Comparison of ENCODE assay signal across 7 mouse cellular contexts in genomic region chr5:35391656-35392333, GRCm38 (mm10). TPM values are rescaled to one million over a fixed set of nuclear protein-coding genes. Genes with fewer than 3 reads are reported as not detected.
DNase-seq lines count a peak whose midpoint lies in the region; ATAC-seq lines count a peak whose summit lies in the region.

No protein-coding gene starts in this region.

- H3K36me3 ChIP-seq in forebrain, embryonic 15.5 days = no peaks in the 10 kb centered on the region
- H3K36me3 ChIP-seq in liver, embryonic 12.5 days = no peaks in the 10 kb centered on the region

- H3K4me3 ChIP-seq in forebrain, embryonic 15.5 days = peak overlapping the region; percentile 19
- peak overlapping the region; percentile 32 for H3K4me3 ChIP-seq in liver, embryonic 12.5 days

- H3K4me2 ChIP-seq in forebrain, embryonic 15.5 days (replicated peaks) = peak overlapping the region; percentile 35
- peak overlapping the region; percentile 51 for H3K4me2 ChIP-seq in liver, embryonic 12.5 days

- no peaks in the 10 kb centered on the region for H3K9me3 ChIP-seq in forebrain, embryonic 15.5 days
- no peaks in the 10 kb centered on the region for H3K9me3 ChIP-seq in liver, embryonic 12.5 days (replicated peaks)

- DNase-seq in right cerebral cortex, adult 18-20 months = peak; percentile 3
- DNase-seq in right cerebral cortex, postnatal 10 days (ENCODE audit: low spot score in 2 of 2) = no peak
- peak; percentile 42 for DNase-seq in testis, postnatal 14 days (ENCODE audit: low spot score)
- no peak for DNase-seq in Muller cell, postnatal 12 days (ENCODE audit: inconsistent ontology term)
- no peak for DNase-seq in cerebellum, adult 8-10 months

- H3K9ac ChIP-seq in forebrain, embryonic 15.5 days (replicated peaks) = no peak overlapping the region
- no peak overlapping the region for H3K9ac ChIP-seq in liver, embryonic 12.5 days

- no peak overlapping the region for H3K27ac ChIP-seq in forebrain, embryonic 15.5 days (replicated peaks)
- no peak overlapping the region for H3K27ac ChIP-seq in liver, embryonic 12.5 days

- WGBS in forebrain, embryonic 15.5 days = under 1% methylated on average over 88 of the region's 88 CpGs
- WGBS in liver, embryonic 12.5 days (ENCODE audit: insufficient replicate concordance) = under 1% methylated on average over 79 of the region's 88 CpGs

- H3K4me1 ChIP-seq in forebrain, embryonic 15.5 days = peaks cover 27% of the 10 kb centered on the region
- peaks cover 10% of the 10 kb centered on the region; the same call in 1 of the 2 replicates for H3K4me1 ChIP-seq in liver, embryonic 12.5 days

- peaks cover 94% of the 10 kb centered on the region for H3K27me3 ChIP-seq in forebrain, embryonic 15.5 days
- peaks cover 99% of the 10 kb centered on the region for H3K27me3 ChIP-seq in liver, embryonic 12.5 days (replicated peaks)

- no peak for ATAC-seq in forebrain, embryonic 15.5 days (replicated peaks)
- no peak for ATAC-seq in liver, embryonic 12.5 days

RNA-seq across cellular contexts. Expression of gene Hmx1, which starts 2.9 kb away (rescaled TPM):
- polyA plus RNA-seq in forebrain, embryonic 15.5 days (2015; fragmentation: Nextera tagmentation; extraction: Ambion mirVana) = not detected in 2 replicates
- polyA plus RNA-seq in liver, embryonic 12.5 days (2016; fragmentation: Nextera tagmentation; extraction: Ambion mirVana) = 0.32 TPM in 1 of 2 replicates, not detected in the other

Comparison
In these comparisons a context has a peak if more than half of its experiments do, and no peak if none do; other contexts are left out.
1. DNase-seq: peak in right cerebral cortex, adult 18-20 months (single experiment) and testis, postnatal 14 days (single experiment); none in right cerebral cortex, postnatal 10 days (0 of 2), Muller cell, postnatal 12 days (single experiment) and cerebellum, adult 8-10 months (single experiment).